Mouse (Mus musculus) CD4-positive, CD25-positive, alpha-beta regulatory T cell, adult 2 months (primary cell): ENCODE data around the gene Map4k5.
A peak's percentile ranks its signal among the peaks of the same experiment; 100 is the strongest.

ENCODE experiments used
- DNase-seq: peaks from one replicate; pipeline ENCODE4 v3.0.0-alpha.2; 2012; ENCODE audit warnings: low read depth, low spot score

Map4k5 gene

DNA sequence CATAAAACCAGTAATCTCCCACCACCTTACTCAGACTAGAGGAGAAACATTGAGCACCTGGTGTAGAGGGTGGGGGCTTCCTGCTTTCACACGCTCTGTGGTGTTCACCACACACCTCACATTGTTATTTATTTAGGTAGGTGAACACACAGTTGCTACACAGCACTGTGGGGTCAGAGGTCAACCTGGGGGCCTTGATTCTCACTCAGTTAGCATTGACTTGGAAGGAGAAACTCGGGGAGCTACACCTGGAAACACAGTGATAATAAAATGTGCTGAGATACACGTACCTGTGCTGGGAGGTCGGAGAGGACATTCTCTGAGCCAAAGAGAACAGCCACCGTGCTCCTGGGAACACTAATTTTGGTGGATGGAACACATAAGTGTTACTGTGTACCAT, 104.6 kb downstream of the Map4k5 start:
- DNase-seq: no peak

DNA sequence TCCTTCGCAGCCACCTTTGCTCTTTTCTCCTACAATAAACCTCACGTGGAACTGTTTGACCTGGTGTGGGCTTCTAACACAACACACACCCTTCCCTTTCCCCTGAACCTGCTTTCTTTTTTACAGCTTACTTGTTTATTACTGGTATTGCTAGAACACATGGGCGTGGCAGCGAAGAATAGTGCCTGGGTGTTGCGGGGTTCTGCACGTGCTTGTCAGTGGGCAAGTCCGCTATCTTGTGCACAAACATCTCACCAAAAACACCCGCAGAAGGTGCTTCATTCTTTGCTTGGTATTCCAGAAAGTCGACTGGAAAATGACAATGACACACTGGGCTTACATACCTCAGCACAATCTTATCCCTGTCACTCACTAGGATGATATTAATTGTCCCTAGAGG, 107.5 kb downstream of the Map4k5 start:
- DNase-seq: no peak

DNA sequence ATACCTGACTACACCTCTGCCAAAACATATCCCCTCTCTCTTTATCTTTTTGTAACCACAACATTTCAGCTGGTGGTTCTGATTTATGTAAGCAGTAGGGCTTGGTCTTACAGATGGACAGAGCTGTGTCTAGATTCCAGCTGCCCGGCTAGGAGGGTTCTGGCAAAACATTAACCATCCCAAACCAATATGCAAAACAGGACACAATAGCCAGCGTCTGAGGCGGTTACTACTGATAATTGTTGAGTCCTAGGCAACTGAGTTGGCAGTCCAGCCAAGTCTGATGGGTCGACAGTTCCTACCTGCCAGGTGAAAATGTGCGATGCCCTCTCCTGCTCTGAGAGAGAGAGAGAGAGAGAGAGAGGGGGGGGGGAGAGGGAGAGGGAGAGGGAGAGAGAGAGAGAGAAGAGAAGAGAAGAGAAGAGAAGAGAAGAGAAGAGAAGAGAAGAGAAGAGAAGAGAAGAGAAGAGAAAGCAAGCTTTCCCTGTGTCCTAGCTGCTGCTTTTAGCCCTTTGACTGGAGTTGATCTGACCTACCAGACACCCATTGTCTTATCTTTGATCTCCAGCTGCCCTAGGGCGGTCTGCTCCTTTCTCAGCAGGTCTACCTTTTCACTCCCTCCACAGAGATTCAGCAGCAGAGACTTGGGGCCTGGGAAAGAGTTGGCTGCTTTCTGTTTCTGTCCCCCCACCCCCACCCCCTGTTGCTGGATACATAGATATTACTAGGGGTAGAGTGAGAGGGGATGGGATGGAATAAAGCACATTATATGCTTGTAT, 109.6 kb downstream of the Map4k5 start:
- DNase-seq: no peak

DNA sequence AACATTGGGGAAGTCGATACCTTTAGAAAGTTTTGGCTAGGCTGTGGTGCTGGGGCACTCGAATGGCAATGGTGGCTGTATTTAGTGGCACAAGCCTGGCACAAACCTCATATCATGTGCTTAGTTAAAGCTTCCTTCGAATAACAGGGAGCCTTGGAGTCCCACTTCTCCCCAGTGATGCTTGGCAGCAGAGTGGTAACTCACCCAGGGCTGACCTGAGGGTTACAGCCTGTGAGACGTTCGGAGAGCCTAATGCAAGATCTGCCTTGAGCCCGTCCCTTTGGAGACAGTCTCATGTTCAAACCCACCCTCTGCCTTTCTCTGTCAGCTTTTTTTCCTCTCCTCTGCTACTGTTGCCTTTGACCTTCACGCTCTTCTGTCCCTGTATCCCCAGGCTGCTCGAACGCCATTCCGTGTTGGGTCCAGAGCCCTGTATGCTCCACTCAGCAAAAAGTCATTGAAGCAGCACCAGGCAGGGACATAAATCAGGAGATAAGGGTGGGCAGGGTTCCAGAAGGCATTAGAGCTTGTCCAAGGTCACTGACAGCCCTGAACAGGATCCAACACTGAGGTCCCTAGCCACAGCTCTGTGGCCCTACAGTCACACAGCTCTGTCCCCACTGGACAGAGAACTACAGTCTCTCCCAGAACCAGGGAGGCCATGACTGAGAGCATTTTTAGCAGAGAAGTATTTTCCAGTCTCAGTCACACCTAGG, 110.9 kb downstream of the Map4k5 start:
- DNase-seq: no peak

DNA sequence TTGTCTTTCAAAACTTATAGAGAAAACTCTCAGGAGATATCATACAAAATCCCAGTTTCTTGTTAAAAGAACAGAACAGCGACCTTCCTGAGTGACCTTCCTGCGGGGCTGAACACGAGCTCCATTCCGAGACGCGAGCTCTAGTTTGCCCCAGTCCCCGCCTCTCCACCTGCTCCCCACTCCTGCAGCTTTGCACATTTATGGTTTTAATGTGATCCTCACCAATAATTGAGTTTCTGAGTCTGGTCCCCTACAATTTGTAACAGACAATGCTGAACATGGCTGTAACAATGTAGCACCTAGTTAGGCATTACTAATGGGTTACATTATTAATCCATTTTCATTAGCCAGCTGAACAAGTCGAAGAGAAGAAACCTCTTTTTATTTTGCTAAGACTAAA, 111.5 kb downstream of the Map4k5 start:
- no peak for DNase-seq

DNA sequence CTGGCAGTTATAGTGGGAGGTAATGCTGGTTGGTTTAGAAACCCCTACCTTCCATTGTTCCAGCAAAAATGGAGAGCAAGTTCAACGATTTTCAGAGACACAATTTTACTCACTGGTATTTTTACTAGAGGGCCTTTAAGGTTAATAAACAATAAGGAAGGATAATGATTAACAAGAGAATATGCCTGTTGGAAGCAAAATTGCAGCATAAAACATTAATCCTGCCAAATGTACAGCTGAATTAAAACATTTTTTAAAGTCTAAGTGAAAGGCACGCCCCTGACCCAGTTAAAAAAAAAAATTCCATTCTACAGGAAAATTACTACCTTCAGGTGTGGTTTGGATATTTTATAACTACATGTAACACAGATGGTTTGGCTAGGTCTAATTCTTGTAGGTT, 115.0 kb downstream of the Map4k5 start:
- DNase-seq: no peak

DNA sequence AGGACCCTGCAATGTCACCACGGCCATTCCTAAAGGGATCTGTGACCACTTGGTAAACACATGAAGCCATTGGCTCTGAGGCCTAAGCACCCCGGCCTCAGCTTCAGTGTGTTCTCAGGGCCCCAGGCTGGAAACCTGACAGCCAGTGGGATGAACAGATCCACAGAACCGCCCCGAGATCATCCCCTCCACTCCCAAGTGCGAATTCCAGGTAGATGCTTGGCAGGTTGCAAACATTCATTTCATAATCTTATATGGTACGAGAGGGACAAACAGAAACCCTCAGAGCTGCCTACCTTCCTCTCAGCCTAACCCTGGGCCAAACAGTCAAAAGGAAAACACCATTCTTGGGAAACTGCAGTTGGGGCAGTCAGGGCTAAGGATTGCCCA, 115.7 kb downstream of the Map4k5 start:
- DNase-seq: no peak

DNA sequence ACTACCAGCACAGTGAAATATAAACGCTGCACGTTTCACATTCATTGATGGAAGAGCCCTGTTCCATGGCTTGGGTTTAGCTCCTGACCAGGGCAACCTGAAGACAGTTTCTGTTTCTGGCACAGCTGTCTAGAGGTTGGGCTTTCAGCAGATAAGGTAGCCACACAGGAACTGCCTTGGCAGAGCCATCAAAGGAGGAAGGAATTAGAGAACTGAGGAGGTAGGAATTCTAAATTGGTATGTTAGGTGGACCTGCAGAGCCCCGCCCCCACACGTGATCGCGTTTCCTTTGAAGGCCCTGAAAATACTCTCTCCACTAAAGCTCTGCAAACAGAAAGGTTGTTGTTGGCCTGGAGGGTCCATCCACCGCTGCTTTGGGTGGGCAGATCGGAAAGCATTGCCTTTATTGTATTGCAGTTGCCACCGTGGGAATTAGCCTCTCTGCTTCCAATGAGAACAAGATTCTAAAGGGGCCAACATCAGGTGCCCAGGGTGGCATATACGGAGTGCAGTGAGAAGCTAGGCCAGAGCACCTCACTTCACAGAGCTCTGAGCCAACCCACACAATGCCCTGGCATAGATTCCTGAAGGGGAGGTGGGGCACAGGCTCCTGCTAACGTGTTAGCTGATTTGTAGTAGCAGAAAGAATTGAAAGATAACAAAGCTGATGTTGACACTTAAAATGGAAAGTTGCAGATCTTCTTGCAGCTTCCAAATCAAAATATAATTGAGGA, 116.2 kb downstream of the Map4k5 start:
- peak; percentile 12 for DNase-seq

DNA sequence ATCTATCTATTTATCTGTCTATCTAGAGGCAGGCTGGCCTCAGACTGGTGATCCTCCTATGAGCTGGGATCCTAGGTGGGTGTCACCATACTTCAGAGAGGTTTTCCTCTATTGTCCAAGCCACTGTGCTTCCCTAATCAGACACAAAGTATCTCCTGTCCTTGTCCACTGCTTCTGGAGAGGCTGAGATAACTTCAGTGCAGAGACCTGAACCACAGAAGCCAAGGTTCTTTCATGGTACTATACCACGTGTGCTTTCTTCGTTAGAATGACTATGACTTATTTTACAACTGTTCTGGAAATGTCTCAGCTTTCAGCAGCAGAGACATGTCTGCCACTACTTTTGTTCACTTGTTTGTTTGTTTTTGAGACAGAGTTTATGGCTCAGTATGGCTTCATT, 124.2 kb downstream of the Map4k5 start:
- no peak for DNase-seq

DNA sequence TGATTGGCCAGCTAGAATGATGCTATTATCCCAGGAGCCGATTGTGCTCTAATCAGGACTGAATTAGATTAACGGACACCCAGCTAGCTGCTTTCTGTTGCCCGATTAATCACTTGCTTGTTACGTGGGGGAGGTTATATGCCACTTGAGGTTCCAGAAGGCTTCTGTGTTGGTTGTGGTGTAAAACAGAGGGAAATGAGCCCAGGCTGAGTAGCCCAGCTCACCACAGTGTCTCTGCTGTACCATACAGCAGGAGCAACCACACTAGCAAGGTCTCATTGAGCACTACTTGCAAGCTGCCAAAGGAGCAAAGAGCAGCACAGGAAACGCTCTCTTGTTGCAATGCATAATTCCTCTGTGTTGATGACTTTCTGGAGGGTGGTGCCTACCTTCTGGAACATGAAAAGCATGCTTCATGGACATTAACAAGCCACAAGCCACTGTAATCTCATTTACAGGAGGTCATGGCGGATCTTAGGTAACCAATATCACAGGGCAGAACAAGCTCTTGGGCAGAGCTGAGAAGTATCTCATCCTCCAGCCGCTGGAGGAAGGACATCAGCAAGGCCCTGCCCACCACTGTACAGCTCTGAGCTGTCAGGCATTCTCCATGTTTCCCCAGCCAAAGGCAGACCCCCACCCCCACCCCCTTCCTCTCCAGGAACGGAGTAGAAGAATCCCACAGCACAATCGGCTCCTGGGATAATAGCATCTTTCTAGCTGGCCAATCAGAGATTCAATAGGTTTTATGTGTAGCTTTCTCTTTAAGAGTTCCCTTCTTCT, 125.3 kb downstream of the Map4k5 start:
- no peak for DNase-seq

DNA sequence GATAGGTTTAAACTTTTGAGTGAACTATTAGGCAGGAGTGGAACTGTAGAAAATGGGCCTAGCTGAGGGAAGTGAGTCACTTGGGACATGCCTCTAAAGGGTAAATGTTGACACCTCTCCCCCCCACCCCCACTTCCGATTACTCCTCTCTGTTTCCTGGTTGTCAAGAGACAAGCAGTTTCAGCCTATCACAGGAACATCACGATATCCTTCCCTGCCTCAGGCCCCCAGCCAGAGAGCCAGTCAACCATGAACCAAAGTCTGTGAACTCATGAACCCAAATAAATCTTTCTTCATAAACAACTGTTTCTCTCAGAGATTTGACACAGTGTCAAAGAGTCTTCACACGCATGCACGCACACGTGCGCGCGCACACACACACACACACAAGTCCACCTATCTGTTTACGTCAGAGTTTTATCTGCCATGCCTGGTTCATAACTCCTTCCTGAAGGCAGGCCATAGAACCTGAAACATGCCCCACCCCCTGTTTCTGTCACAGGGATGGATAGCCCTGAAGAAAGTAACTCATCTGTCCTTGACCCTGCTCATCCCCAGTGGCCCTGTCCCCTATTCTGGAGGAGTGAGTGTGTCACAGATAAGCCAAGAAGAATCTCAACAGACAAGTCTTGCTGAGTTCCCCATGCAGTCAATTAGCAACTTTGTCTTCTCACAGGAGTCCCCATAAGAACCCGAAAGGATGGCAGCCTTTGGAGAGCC, 126.7 kb downstream of the Map4k5 start:
- no peak for DNase-seq

DNA sequence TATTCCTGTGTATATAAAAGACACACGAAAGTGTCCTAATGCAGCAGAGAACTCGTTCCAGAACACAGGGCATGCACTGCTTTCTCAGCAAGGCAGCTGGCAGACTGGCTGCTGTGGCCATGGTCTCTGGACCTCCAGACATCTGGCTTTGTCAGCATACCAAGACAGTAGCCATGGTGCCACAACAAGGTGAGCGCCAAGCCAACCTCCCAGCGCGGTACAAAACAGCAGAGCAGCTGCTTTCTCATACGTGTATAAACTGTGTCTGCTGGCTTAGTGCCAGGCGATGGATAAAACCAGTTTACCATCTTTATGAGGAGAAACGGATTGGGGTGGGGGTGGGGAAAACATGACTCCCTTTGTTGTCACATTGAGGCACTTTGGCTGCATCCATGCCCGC, 127.5 kb downstream of the Map4k5 start:
- no peak for DNase-seq

DNA sequence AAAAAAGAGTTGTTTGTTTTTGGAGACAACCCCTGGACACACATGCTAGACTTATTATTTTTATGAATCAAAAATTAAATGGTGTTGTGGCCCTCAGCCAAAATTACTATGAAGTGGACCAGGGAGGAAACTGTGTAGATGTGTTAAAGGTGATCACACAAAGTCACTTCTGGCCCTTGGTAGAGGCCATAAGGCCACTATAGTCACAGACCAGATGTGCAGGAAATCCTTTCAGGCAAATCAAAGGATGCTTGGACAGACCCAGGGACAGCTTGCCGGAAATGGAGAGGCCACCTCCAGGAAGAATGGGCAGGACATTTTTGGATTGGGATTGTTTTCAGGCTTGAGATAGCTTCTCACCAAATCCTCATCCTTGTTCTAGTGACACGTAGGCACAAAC, 131.4 kb downstream of the Map4k5 start:
- no peak for DNase-seq

DNA sequence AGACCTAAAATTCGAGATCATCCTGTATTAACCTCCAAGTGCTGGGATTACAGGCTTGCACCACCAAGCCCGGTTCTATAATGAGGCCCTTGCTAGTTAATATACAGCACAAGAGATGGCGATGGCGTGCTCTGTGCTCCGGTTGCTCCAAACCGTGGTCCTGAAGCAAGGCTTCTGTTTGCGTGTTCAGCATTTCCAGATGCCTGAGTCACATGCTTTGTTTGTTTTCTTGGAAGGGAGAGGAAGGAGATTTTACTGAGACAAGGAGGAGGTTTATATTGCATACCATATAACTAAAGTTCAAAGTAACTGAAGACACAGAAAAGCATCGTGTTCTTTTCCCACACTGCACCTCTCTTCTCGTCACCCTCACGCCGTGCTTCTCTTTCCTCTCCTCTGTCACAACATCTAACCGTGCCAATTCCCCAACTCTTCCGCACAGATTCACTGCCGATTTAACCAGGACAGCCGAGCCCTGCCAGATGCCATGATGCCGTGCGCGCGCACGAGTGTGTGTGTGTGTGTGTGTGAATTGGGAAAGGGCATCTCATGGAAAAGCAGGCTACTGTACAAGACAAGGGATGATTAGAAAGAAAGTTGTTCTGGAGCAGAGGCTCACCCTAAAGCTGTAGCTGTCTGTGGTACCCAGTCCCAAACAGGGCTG, 132.1 kb downstream of the Map4k5 start:
- DNase-seq: no peak

DNA sequence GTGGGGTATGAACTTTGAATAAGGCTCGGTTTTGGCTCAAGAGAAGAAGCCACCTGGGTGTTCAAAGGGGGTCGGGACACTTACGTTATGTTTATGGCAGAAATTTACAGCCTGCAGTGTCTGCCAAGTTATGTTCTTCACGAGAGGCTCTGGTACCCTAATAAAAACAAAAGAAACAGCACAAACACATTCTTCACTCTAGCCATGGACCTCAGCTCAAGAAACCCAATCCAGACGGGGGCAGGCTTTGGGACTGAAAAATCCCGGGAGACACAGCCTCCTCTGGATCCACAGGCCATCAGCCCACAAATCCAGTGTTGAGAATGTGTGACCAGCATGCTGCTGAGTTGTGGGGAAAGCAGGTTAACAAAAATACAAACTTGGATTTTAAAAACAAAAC, 133.0 kb downstream of the Map4k5 start:
- DNase-seq: no peak

DNA sequence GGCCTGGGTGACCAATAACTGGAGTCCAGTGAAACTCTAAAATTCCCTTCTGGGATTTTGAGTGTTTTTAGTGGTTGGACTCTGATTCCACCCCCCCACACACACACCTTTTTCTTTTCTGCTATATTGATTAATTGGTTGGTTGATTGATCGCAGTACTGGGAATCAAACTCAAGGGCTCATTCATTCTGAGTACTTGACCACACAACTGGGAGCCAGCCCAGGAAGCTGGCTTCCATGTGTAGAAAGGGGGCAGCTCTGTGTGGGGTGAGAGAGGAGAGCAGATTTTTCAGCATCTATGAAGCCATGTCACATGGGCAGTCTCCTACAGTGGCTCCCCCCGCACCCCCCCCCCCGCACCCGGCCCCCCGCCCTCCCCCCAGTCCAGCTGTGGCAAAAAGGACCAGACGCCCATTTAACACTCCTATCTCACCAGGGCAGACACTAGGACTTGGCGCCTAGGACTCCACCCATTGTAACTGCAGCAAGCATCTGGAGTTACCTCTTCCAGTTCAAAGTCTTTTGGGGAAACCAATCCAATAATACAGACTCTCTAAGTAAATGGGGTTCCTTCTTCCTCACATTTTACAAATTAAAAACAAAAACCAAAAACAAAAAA, 133.6 kb downstream of the Map4k5 start:
- DNase-seq: no peak

DNA sequence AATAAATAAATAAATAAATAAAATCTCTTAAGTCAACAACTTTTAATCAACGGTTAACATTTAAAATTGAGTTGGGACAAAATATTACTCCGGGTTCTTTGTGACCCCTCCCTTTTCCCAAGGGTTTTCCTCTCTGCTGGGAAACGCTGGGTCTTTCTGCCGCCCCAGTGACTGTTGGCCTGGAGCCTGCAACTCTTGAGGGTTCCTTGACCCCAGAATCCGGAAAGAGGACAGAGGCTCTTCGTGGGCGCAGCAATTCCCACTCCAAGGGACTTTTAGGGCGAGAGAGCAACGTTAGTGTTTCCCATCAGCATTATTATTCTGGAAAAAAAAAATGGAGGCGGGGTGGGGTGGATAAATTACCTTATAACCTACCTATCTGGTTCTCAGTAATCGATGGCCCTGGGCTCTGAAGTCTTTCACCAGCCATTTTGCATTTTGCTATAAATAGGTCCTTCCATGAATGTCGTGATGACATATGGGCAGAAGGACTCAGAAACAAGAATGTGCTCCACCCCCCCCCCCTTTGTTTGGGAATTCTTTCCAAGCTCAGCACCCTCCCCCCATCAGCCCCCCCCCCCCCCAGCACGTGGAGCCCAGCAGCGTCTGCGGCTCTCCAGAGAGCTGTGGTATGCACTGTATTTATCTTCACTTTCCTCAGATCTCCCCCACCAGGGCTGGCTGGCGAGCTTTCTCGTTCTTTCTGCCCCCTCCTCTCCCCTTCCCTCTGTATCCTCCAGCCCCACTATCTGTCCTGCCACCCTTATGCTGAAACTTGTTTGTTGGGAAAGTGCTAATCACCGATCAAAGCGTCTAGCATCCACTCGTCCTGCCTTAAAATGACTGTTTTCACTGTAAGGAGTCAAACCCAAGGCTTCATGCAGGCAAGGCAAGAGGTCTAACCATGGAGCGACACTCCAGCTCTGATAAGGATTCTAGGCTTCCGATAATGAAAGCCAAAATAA, 134.5 kb downstream of the Map4k5 start:
- DNase-seq: no peak

DNA sequence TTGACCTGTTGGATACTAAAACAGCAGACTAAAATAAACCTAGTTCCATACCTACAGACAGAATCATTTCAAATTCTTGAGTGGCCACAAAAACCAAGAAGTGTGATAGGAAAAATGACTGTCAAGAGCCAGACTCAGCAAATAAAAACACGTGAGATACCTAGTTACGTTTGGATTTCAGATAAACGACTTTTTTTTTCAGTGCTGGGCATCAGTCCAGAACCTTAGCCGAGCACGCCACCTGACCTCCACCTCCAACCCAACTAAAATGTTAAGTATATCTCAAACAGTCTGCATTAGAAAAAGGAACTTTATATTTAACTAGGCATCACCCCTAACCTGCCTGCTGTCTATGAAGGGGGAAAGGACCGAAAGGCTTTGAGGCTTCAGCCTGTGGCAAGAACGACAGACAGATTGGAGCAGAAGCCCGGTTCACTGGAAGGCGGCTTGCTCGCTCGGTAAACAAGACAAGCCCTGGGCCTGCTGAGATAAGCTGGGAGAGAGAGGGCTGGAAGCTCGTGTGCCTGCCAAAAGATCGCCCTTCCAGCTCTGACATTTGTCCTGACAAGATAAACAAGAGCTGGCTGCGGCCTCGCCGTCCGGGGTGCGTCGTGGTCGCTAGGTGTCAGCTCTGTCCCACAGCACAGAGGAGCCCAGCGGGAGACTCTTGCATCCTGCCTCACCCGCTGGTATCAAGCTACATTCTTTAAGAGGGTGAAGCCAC, 135.4 kb downstream of the Map4k5 start:
- DNase-seq: peak; percentile 80
